Mouse (Mus musculus) embryonic fibroblast, embryonic 13.5 days (primary cell): ENCODE measurements around the gene Carhsp1.

Experiments used
- CTCF ChIP-seq: IDR thresholded peaks from 2 replicates; pipeline ENCODE4 v1.5.1; 2011; ENCODE audit warnings: mild to moderate bottlenecking, control low read depth, low read length, moderate library complexity, borderline replicate concordance; ENCODE audit not compliant: insufficient read depth
- POLR2A ChIP-seq: IDR thresholded peaks from 2 replicates; pipeline ENCODE4 v1.6.1; 2011; ENCODE audit warnings: low read depth, mild to moderate bottlenecking, control low read depth, low read length, moderate library complexity

- TF ChIP-seq CTCF (no peak), POLR2A (no peak)
These were observed 44.3 kb upstream of the Carhsp1 start for GRCm38 (mm10) chr16:8716300-8716699.
